Mouse (Mus musculus): Measurements from ENCODE around the gene Tbc1d10b.
A peak's percentile ranks its signal among the peaks of the same experiment; 100 is the strongest.

Gene Tbc1d10b

GRCm38 (mm10) chr7:127224616-127225015 lies 16.3 kb upstream of the Tbc1d10b start:
- no peak for DNase-seq

GRCm38 (mm10) chr7:127223515-127224478 lies 15.5 kb upstream of the Tbc1d10b start:
- DNase-seq = no peak

- no peak for DNase-seq
These were observed 14.8 kb upstream of the Tbc1d10b start for GRCm38 (mm10) chr7:127223106-127223505.

GRCm38 (mm10) chr7:127220440-127220839 lies 12.2 kb upstream of the Tbc1d10b start:
- DNase-seq = peak in 1 of 2 experiments; percentile 28

- DNase-seq = no peak
These were observed 10.4 kb upstream of the Tbc1d10b start for GRCm38 (mm10) chr7:127218670-127219069.

- peak; percentile 62 to 70 for DNase-seq
These were observed 9.8 kb upstream of the Tbc1d10b start for GRCm38 (mm10) chr7:127217901-127218642.

- no peak for DNase-seq
These were observed 9.2 kb upstream of the Tbc1d10b start for GRCm38 (mm10) chr7:127217475-127217874.

GRCm38 (mm10) chr7:127216307-127216706 lies 8.0 kb upstream of the Tbc1d10b start:
- no peak for DNase-seq

- peak; percentile 73 to 77 for DNase-seq
These were observed 7.0 kb upstream of the Tbc1d10b start for GRCm38 (mm10) chr7:127214981-127215871.

GRCm38 (mm10) chr7:127214521-127214920 lies 6.3 kb upstream of the Tbc1d10b start:
- DNase-seq = no peak

- DNase-seq = no peak
These were observed 5.7 kb upstream of the Tbc1d10b start for GRCm38 (mm10) chr7:127213930-127214329.

- DNase-seq = peak; percentile 56 to 57
These were observed 5.2 kb upstream of the Tbc1d10b start for GRCm38 (mm10) chr7:127213485-127213884.

GRCm38 (mm10) chr7:127212432-127213250 lies 4.4 kb upstream of the Tbc1d10b start:
- DNase-seq = no peak

GRCm38 (mm10) chr7:127211014-127211745 lies 2.9 kb upstream of the Tbc1d10b start:
- peak in 1 of 2 experiments; percentile 22 for DNase-seq

GRCm38 (mm10) chr7:127210266-127210665 lies 2.0 kb upstream of the Tbc1d10b start:
- no peak for DNase-seq

GRCm38 (mm10) chr7:127209851-127210250 lies 1.6 kb upstream of the Tbc1d10b start:
- DNase-seq = no peak

GRCm38 (mm10) chr7:127208553-127209438 lies 528 bp upstream of the Tbc1d10b start, which contains the start of gene Mylpf:
Gene Mylpf (plus strand): TSS chr7:127208890.
- DNase-seq = peak; percentile 91 to 92

GRCm38 (mm10) chr7:127207374-127208294 lies 634 bp downstream of the Tbc1d10b start:
- no peak for DNase-seq

- DNase-seq = no peak
These were observed 1.7 kb downstream of the Tbc1d10b start for GRCm38 (mm10) chr7:127206606-127207005.
